Mouse (Mus musculus) CD4-positive, CD25-positive, alpha-beta regulatory T cell, adult 2 months (primary cell): ENCODE data around the gene Specc1l.

Experiments used
- DNase-seq: peaks from one replicate; pipeline ENCODE4 v3.0.0-alpha.2; 2012; ENCODE audit warnings: low read depth, low spot score

The Specc1l gene

GRCm38 (mm10) chr10:75353838-75354241 lies 142.0 kb downstream of the Specc1l start:
- DNase-seq: peak; percentile 61

- no peak for DNase-seq
Observed at GRCm38 (mm10) chr10:75355341-75355740, 143.5 kb downstream of the Specc1l start.
